Mouse (Mus musculus) erythroblast, embryonic 14.5 days (primary cell): ENCODE data around the gene Anks1. TPM values are rescaled to one million over a fixed set of nuclear protein-coding genes. Genes with fewer than 3 reads are reported as not detected.

Source experiments
- H3K27me3 ChIP-seq: 2 replicates; pipeline ENCODE4 v1.6.1; 2012; ENCODE audit warnings: inconsistent platforms; ENCODE audit not compliant: control insufficient read depth
- H3K36me3 ChIP-seq: 2 replicates; pipeline ENCODE4 v1.6.1; 2012; ENCODE audit warnings: mild to moderate bottlenecking, inconsistent platforms; ENCODE audit not compliant: control insufficient read depth
- H3K4me1 ChIP-seq: 2 replicates; pipeline ENCODE4 v1.6.1; 2012; ENCODE audit warnings: inconsistent platforms; ENCODE audit not compliant: control insufficient read depth
- H3K4me3 ChIP-seq: replicated peaks from 2 replicates; pipeline ENCODE3; 2012; ENCODE audit warnings: moderate library complexity, mild to moderate bottlenecking, inconsistent platforms
- H3K9me3 ChIP-seq: 2 replicates; pipeline ENCODE4 v1.6.1; 2012; ENCODE audit warnings: low read length, inconsistent platforms, mixed read lengths; ENCODE audit not compliant: control insufficient read depth
- GATA1 ChIP-seq: IDR thresholded peaks from 2 replicates; pipeline ENCODE4 v1.6.1; 2012; ENCODE audit warnings: low read length, inconsistent platforms, mixed read lengths
- TAL1 ChIP-seq: IDR thresholded peaks from 3 replicates; pipeline ENCODE4 v1.6.1; 2012; ENCODE audit warnings: low read length, inconsistent platforms, mixed read lengths
- polyA plus RNA-seq: library from polyadenylated mRNA; stranded (reverse); fragments of >175 nt; gene quantifications from 2 replicates; pipeline ENCODE4 v1.2.3, GENCODE M21; 2012

Gene Anks1
- polyA plus RNA-seq, 1 experiment: 0.39 TPM

DNA sequence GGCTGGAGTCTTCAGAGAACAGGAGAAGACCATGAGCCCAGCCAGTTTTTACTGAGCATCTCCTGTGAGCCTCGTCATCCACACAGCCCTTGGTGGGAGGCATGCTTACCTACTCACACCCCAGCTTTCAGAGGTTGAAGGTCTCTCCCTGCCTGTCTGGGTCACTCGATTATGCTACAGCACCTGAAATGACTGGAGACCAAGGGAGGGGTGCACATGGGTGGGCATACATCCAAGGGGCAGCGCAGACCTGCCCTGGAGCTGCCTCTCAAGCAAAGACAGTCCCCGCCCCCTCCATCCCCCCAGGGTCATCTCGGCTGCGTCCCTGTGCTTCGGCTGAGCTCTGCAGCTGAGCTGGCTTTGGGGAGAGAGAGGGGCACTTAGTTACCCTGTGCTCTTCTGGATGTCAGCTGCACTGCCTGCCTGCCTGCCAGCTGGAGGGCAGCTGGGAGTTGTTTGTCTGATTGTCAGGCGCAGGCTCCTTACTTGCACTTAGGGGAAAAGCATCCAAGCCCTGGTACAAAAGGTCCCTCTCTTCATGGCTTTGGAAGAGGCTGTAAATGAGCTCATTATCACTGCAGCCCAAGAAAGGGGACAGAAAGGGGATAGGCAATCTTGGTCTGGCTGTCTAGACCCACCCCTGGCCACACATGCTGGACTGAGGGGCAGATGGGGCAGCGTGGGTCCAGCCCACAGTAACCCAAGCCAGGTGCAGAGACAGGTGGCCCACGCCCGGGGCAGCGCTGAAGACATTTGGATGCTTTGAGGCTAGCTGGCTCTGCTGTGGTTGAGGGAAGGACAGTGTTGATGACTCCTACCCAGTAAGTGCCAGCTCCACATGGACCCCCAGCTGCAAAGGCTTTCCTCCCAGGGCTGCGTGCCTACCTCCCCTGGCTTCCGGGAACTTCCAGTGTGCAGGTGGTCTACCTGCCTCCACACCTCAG is 128.0 kb downstream of the Anks1 start:
- no peaks in the 10 kb centered on the region for H3K27me3 ChIP-seq
- H3K4me3 ChIP-seq: no peak overlapping the region
- H3K9me3 ChIP-seq: no peaks in the 10 kb centered on the region
- TF ChIP-seq GATA1: no peak
- TF ChIP-seq TAL1: no peak
- H3K4me1 ChIP-seq: no peaks in the 10 kb centered on the region; the same call in 1 of the 2 replicates
- H3K36me3 ChIP-seq: peaks cover 8% of the 10 kb centered on the region

DNA sequence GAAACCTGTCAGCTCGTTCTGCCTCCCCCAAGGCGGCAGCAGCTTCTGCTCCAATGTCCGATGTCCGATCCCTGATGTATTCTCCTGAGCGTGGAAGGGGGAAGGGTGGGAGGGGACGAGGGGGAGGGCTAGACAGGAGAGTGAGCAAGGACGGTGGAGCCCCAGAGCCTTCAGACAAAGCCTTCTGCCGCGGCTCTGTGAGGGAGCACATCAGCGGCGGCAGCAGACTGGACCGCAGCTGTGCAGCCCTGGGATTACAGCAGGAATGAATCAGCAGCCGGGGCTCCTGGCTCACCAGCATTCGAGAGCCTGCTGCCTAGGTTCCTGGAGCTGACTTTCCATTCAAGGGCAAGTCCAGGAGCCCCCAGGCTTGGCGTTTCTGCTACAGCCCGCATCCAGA is 131.5 kb downstream of the Anks1 start:
- H3K9me3 ChIP-seq: no peaks in the 10 kb centered on the region
- H3K36me3 ChIP-seq: peaks cover 8% of the 10 kb centered on the region
- no peaks in the 10 kb centered on the region for H3K27me3 ChIP-seq
- H3K4me1 ChIP-seq: no peaks in the 10 kb centered on the region
- no peak overlapping the region for H3K4me3 ChIP-seq
- no peak for TF ChIP-seq TAL1
- no peak for TF ChIP-seq GATA1

DNA sequence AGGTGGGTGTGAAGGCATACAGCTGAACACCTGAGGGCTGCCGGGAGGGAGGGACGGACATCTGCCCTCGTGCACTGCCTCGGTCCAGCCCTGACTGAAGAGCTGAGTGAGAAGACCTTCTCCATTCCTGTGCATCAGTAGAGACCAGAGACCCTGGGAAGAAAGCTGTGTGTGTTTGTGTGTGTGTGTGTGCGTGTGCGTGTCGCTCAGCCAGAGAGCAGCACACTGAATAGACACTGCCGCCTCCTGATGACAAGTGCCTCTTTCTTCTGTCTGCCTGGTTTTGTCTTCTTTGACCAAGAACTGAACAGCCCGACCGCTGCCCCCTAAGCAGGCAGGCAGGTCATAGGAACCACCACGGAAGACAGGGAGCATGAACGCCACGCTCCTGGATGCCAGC is 132.2 kb downstream of the Anks1 start:
- no peaks in the 10 kb centered on the region for H3K9me3 ChIP-seq
- H3K36me3 ChIP-seq: peaks cover 6% of the 10 kb centered on the region

GRCm38 (mm10) chr17:28042299-28042771 is 133.2 kb downstream of the Anks1 start:
- Histone ChIP-seq H3K4me3 (no peak overlapping the region), H3K27me3 (no peaks in the 10 kb centered on the region), H3K4me1 (no peaks in the 10 kb centered on the region), H3K9me3 (no peaks in the 10 kb centered on the region), H3K36me3 (peaks cover 6% of the 10 kb centered on the region)
- TF ChIP-seq TAL1 (no peak), GATA1 (no peak)

More for the DNA sequence above, 132.2 kb downstream of the Anks1 start:
- TF ChIP-seq GATA1 (no peak), TAL1 (no peak)
- Histone ChIP-seq H3K4me3 (no peak overlapping the region), H3K4me1 (no peaks in the 10 kb centered on the region), H3K27me3 (no peaks in the 10 kb centered on the region)

DNA sequence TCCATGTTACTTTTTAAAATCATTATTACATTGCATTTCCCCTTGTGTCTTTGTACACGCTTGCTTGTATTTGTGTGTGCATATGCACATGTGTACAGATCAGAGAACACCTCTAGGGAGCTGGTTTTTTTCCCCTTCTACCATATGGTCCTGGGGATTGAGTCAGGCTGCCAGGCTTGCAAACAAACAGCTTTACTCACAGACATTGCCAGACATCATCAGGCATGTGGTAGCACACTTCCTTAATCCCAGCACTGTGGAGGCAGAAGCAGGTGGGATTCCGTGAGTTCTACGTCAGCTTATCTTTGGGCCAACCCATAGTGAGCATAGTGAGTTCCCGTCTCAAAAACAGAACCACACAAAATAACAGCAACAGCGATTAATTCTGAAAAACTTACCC is 137.9 kb downstream of the Anks1 start:
- Histone ChIP-seq H3K4me1 (no peaks in the 10 kb centered on the region), H3K27me3 (no peaks in the 10 kb centered on the region), H3K9me3 (no peaks in the 10 kb centered on the region), H3K4me3 (no peak overlapping the region), H3K36me3 (peaks cover 7% of the 10 kb centered on the region)
- TF ChIP-seq TAL1: no peak
- no peak for TF ChIP-seq GATA1

DNA sequence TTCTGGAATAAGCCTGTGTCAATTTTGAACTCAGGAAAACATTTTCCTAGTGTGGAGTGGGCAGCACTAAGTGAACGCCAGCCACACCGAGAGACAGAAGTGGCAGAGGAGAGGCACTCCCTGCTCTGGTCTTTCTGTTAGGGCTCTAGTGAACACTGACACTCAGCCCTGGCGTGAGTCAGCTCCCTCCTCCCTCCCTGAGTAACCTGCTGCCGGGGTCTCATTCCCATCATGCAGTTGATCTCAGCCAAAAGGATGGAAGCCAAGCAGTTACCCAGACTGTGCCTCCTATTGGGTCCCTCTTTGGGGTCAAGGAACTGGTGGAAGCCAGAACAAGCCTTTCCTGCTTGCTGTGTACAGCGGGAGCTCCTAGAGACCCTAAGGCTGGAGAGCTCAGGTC is 138.4 kb downstream of the Anks1 start:
- H3K4me3 ChIP-seq: no peak overlapping the region
- no peaks in the 10 kb centered on the region for H3K4me1 ChIP-seq
- peaks cover 9% of the 10 kb centered on the region for H3K36me3 ChIP-seq
- no peaks in the 10 kb centered on the region for H3K27me3 ChIP-seq
- TF ChIP-seq GATA1 (no peak), TAL1 (no peak)
- no peaks in the 10 kb centered on the region for H3K9me3 ChIP-seq

DNA sequence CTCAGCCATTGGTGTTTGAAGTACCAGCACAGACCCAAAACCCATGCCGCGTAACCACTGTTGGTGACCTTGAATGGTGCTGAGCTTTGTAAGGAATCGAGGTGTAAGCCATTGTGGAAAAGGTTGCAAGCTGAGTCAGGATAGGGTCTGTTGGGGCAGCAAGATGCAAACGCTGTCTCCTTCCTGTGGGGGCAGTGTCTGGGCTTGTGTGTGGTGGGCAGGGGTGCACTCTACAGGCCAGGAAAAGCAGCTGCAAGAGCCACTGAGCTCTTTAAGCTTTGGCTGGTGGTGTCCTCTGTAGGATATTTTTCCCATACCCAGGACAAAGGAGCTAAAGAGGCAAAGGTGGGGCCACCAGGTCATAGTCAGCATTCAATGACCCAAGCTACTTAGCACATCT is 139.3 kb downstream of the Anks1 start:
- no peaks in the 10 kb centered on the region for H3K27me3 ChIP-seq
- no peak for TF ChIP-seq TAL1
- TF ChIP-seq GATA1: no peak
- H3K4me1 ChIP-seq: no peaks in the 10 kb centered on the region
- no peak overlapping the region for H3K4me3 ChIP-seq
- peaks cover 10% of the 10 kb centered on the region for H3K36me3 ChIP-seq
- H3K9me3 ChIP-seq: no peaks in the 10 kb centered on the region

DNA sequence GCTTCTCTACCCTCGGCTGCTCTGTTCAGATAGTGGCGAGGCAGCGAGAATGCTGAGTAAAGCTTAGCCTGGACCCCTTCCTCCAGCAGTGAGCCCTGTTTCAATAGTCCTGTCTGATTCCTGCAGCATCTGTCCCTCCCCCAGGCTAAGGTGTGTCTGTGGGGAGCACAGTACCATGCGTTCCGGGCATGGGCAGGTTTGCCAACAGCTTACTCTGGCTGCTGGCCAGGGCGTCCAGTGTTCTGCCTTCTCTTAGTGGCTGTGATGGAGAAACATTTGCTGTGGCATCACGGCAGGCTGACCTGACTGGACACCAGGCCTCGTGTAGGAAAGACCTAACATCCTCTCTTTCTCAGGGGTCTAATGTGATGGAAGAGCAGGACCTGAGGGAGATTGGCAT is 141.1 kb downstream of the Anks1 start:
- TF ChIP-seq TAL1: no peak
- no peak for TF ChIP-seq GATA1
- H3K36me3 ChIP-seq: peaks cover 16% of the 10 kb centered on the region
- H3K9me3 ChIP-seq: no peaks in the 10 kb centered on the region

DNA sequence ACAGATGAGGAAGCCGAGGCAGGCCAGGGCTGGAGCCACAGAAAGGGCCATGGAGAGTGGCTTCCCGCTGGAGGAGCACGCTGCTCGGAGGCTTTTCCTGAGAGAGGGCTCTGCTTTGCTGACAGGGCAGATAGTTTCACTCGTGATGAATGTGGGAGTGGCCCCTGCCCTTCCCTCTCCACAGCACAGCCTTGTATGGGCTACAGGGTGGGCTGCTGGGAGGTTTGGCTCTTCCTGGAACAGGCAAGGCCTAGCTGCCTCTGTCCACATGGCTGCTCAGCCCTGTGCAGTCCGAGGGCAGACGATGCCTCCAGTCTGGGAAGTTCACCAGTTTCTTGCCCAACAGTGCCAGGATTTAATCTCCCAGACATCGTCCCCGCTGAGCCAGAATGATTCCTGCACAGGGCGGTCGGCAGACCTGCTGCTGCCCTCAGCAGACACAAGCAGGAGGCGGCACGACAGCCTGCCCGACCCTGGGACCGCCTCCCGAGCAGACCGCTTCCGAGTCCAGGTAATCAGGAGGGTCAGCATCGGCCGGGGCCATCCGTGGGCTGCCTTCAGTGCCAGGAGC is 143.3 kb downstream of the Anks1 start:
- H3K27me3 ChIP-seq: no peaks in the 10 kb centered on the region
- H3K36me3 ChIP-seq: peaks cover 18% of the 10 kb centered on the region
- no peak for TF ChIP-seq GATA1
- TF ChIP-seq TAL1: no peak
- H3K4me1 ChIP-seq: no peaks in the 10 kb centered on the region
- no peak overlapping the region for H3K4me3 ChIP-seq
- H3K9me3 ChIP-seq: no peaks in the 10 kb centered on the region

More for the DNA sequence above, 141.1 kb downstream of the Anks1 start:
- no peaks in the 10 kb centered on the region for H3K27me3 ChIP-seq
- no peaks in the 10 kb centered on the region for H3K4me1 ChIP-seq
- no peak overlapping the region for H3K4me3 ChIP-seq
